Mouse (Mus musculus) testis, adult 2 months (tissue): ENCODE results near the gene Cct4.

Source experiments
- CTCF ChIP-seq: fragments of 200-500 bp; IDR thresholded peaks from 2 replicates; pipeline ENCODE4 v1.5.1; 2012; ENCODE audit warnings: low read depth, mild to moderate bottlenecking, inconsistent platforms, low read length, moderate library complexity; ENCODE audit not compliant: control insufficient read depth, insufficient read depth, insufficient replicate concordance
- POLR2A ChIP-seq: fragments of 200-500 bp; IDR thresholded peaks from 2 replicates; pipeline ENCODE4 v1.6.1; 2012; ENCODE audit warnings: low read depth, mild to moderate bottlenecking, inconsistent platforms, low read length, moderate library complexity; ENCODE audit not compliant: control insufficient read depth

- TF ChIP-seq POLR2A = no peak
- TF ChIP-seq CTCF = no peak
Measured at GRCm38 (mm10) chr11:23052353-23052752, 62.0 kb downstream of the Cct4 start.
